Mouse (Mus musculus) gonadal fat pad, adult 2 months (tissue): ENCODE data around the gene Zfp428. TPM values are rescaled to one million over a fixed set of nuclear protein-coding genes. Genes with fewer than 3 reads are reported as not detected.

Experiments
- DNase-seq: peaks from one replicate; pipeline ENCODE4 v3.0.0-alpha.2; 2012; ENCODE audit warnings: low read depth
- polyA plus RNA-seq: library from polyadenylated mRNA; depleted of rRNA; stranded (reverse); fragments of >200 nt; gene quantifications from 2 replicates; pipeline ENCODE4 v1.2.3, GENCODE M21; 2012; rRNA removed

Gene Zfp428
- polyA plus RNA-seq = 5.2 and 6.6 TPM in 2 replicates

GRCm38 (mm10) chr7:24506838-24507725 is at the start of gene Zfp428:
Gene Zfp428 (plus strand): TSS chr7:24507006.
- peak; percentile 61 for DNase-seq

GRCm38 (mm10) chr7:24457726-24458370 is 49.0 kb upstream of the Zfp428 start:
- DNase-seq = no peak

DNA sequence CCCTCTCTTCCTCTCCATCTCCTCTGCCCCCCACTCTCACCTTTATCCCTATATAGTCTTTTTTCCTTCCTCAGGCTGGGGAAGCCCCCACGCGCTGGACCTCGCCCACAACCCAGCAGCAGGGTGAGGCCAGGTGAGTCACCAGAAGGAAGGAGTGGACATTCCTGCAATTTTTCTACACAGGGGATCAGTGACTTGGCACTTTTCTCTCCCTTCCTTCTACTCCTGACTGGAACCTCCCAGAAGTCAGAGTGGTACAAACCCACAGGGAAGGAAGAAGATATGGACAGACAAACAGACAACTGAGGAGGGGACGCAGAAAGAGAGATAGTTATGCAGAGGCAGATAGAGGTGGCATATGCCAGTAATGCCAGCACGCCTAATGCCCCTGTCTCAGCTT is 47.4 kb upstream of the Zfp428 start:
- no peak for DNase-seq

GRCm38 (mm10) chr7:24459843-24460242 is 47.0 kb upstream of the Zfp428 start:
- no peak for DNase-seq

- DNase-seq = no peak
Observed at GRCm38 (mm10) chr7:24461376-24462051, 45.3 kb upstream of the Zfp428 start.

GRCm38 (mm10) chr7:24462388-24463319 is 44.2 kb upstream of the Zfp428 start, which contains the start of gene Plaur:
Gene Plaur (plus strand): TSS chr7:24462484.
- no peak for DNase-seq

DNA sequence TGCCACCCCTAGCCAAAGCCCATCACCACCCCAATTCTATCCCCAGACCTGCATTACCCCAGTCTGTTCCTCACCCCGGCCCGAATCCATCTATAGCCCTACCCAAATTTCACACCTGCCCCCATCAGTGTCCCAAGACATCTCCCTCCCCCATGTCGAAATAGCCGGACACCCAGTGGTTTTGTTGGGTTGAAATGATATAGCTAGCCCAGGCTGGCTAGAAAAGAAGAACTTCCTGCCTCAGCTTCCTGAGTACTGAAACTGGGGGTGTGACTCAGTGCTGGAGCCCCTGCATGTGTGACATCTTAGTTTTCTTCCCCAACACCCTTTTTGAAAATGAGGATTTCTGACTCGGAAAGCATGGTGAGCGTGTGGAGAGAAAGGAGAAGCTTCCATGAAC is 40.0 kb upstream of the Zfp428 start:
- no peak for DNase-seq

- no peak for DNase-seq
Observed at GRCm38 (mm10) chr7:24467886-24468285, 38.9 kb upstream of the Zfp428 start.

DNA sequence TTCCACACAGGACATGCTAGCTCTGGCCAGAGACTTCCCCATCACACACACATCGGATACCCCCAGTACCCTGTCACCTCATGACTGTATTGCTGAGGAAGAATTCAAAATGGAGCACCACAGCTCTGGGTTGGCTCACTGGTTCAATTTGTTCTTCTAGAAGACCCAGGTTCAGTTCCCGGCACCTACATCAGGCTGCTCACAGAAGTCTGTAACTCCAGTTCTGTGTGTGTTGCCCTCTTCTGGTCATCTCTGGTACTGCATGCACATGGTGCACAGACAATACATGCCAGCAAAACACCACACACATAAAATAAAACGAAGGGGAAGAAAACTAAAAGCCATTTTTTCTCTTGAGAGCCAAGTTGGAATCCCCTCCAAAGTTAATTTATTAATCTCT is 37.7 kb upstream of the Zfp428 start:
- DNase-seq = no peak

- DNase-seq = no peak
Observed at GRCm38 (mm10) chr7:24470356-24470755, 36.5 kb upstream of the Zfp428 start.

DNA sequence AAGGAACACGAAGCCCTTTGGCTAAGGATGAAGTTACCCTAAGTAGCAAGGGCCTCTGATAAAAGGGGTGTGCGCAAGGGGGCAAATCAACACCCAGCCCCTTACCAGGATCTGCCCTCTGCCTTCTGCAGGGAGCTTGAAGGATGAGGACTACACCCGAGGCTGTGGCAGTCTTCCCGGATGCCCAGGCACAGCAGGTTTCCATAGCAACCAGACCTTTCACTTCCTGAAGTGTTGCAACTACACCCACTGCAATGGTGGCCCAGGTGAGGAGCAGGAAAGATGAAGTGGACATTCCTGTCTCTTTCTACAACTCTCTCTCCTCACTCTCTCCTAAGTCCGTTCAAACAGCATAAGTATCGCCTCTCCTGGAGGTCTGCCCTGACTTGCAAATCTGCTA is 34.4 kb upstream of the Zfp428 start:
- no peak for DNase-seq

GRCm38 (mm10) chr7:24472937-24473336 is 33.9 kb upstream of the Zfp428 start:
- DNase-seq = no peak

DNA sequence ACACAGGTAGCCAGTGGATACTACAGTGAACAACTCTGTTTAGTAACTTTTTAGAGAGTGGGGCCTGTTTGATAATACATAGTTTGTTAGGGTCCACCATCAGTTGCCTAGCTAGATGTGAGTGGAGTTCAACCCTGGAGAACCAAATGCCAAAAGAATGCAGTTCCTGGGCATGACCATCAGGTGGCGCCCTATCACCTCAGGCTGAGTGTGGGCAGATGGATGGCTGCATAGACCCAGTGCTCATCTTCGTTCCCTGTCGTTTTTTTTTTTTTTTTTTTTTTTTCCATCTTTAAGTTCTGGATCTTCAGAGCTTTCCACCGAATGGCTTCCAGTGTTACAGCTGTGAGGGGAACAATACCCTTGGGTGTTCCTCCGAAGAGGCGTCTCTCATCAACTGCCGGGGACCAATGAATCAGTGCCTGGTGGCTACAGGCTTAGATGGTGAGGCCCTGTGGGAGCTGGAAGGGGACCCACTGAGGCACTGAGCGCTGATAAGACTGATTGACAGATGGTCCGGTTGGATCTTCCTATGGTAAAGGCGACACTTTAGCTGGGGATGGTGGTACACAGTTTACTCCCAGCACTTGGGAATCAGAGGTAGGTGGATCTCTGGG is 32.8 kb upstream of the Zfp428 start:
- DNase-seq = no peak

- no peak for DNase-seq
Observed at GRCm38 (mm10) chr7:24474811-24475506, 31.8 kb upstream of the Zfp428 start.

DNA sequence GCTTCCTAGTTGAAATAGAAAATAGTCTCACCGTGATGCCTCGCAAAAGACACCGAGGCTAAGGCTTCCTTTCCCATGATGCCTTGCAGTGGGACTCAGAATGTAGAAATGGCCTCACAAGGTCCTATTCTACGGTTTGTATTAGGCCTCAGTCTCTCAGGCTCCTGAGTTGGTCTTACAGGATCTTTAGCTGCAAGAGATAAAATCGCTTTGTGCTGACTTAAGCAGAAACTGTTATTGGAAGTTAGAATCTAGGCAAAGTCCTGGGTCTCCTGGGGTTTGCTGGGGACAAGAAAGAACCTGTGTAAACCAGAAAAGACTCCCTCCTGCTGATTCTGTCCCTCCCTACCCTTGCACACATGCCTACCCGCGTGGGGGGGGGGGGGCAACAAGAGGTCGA is 30.5 kb upstream of the Zfp428 start:
- DNase-seq = no peak

DNA sequence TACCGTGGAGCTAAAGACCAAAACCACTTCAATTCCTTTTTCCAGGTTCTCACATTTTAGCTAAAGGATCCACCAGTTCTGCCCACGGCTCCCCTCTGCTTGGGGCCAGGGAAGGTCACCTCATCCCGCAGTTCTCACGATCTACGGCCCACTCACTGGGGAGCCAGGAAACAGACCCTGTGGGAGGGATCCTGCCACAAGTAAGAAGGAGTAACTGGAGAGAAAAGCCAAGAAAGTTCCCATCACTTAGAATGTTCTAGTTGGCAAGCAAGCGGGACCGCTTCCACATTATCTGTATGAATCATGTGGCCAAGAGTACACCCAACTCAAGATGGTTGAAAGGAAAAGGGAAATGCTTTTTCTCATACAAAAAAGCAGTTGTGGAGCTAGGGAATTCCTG is 29.9 kb upstream of the Zfp428 start:
- no peak for DNase-seq

DNA sequence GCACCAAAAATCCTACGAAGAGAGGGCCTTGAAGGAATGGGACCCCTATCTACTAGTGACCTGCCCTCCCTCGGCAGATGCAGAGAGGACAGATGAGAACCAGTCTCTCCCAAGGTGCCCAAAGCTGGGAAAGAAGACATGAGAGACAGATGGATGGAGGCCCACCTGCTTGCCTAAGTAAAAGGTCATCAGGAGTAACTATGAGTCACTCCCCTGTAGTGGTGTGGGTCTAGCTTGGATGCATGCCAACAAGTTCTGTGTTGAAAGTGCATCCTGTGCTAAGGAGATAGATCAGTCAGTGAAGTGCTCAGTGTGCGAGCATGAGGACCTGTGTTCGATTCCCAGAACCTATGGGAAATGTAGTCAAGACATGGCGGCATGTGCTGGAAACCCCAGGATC is 27.9 kb upstream of the Zfp428 start:
- no peak for DNase-seq

GRCm38 (mm10) chr7:24479685-24480084 is 27.1 kb upstream of the Zfp428 start:
- no peak for DNase-seq

- no peak for DNase-seq
Observed at GRCm38 (mm10) chr7:24480121-24480941, 26.5 kb upstream of the Zfp428 start.
